Mouse (Mus musculus): ENCODE data around the gene Taf5l.
"Not testable (repeated sequence)": the region's sequence is repeated elsewhere in the genome, so short reads cannot be mapped to it uniquely, and the experiment has no call there.

Taf5l gene

DNA sequence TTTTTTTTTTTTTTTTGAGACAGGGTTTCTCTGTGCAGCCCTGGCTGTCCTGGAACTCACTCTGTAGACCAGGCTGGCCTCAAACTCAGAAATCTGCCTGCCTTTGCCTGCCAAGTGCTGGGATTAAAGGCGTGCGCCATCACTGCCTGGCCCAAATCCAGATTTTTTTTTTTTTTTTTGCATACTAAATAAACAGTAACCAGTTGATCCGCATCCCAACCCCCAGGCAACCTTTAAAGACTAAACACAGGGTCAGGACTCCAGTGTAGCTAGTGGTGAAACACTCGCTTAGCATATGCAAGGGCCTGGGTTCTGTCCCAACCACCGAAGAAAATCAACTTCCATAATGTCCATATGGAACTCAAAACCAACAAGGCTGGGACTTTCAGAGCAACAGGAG, 60.6 kb downstream of the Taf5l start:
- not testable (repeated sequence) for DNase-seq (ENCODE audit: low read depth, low spot score)

GRCm38 (mm10) chr8:123960056-123960455, 61.1 kb downstream of the Taf5l start:
- no peak for DNase-seq (ENCODE audit: low read depth, low spot score)

- no peak for DNase-seq (ENCODE audit: low read depth, low spot score)
Observed at GRCm38 (mm10) chr8:123959473-123959872, 61.7 kb downstream of the Taf5l start.

- no peak for DNase-seq (ENCODE audit: low read depth, low spot score)
Observed at GRCm38 (mm10) chr8:123958130-123958529, 63.1 kb downstream of the Taf5l start.

DNA sequence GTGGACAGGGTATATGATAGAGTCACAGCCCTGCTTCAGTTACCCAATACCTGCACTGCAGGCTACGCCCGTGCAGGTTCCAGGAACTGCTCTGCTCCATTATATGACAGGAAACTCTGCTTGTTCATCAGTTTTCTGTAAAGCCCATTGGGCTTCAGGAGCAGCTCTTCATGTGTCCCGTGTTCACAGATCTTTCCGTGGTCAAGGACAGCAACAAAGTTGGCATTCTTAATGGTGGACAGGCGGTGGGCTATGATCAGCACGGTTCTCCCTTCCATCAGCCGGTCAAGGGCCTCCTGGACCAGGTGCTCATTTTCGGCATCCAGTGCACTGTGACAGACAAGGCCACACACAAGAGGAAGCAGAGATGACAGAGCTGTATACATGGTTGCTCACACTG, 67.0 kb downstream of the Taf5l start:
- DNase-seq (ENCODE audit: low read depth, low spot score) = no peak

DNA sequence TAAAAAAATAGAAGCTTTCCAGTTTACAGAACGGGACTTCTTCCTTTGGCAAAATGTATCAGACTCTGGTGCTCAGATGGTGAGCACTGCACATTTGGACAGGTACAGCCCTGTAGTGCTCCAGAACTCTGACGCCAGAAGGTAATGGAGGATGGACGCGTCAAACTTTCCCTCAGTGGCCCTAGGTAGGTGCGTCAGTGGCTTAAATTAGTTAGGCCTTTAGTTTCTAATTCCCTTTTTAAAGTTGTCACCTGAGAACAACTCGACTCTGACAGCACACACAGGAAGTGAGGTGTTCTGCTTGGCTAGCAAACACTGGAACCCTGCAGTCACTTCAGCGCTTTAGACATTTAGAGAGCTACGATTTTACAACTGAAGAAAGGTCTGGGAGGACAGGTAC, 67.5 kb downstream of the Taf5l start:
- no peak for DNase-seq (ENCODE audit: low read depth, low spot score)

GRCm38 (mm10) chr8:123950077-123950802, 71.0 kb downstream of the Taf5l start:
- DNase-seq (ENCODE audit: low read depth, low spot score) = peak; percentile 83

- no peak for DNase-seq (ENCODE audit: low read depth, low spot score)
Observed at GRCm38 (mm10) chr8:123949686-123949986, 71.6 kb downstream of the Taf5l start.

- peak; percentile 99 for DNase-seq (ENCODE audit: low read depth, low spot score)
Observed at GRCm38 (mm10) chr8:123948942-123949685, 72.1 kb downstream of the Taf5l start, which contains the start of gene Nup133. Nup133 (minus strand) TSS chr8:123949265.
